Mouse (Mus musculus) limb, embryonic 14.5 days (tissue): Measurements from ENCODE around the gene Akap11. TPM values are rescaled to one million over a fixed set of nuclear protein-coding genes. Genes with fewer than 3 reads are reported as not detected.

Experiments used
- ATAC-seq: fragments of 200-750 bp; cut with Nextera tagmentation; 2 replicates; pipeline ENCODE4 v1.8.0; 2017; ENCODE audit warnings: low read depth, moderate number of reproducible peaks, moderate TSS enrichment; ENCODE audit not compliant: low FRiP score
- DNase-seq: peaks from one replicate; pipeline ENCODE4 v3.0.0-alpha.2; 2015; ENCODE audit warnings: low spot score
- H3K27ac ChIP-seq: fragments of 300-500 bp; sonication (generic); replicated peaks from 2 replicates; pipeline ENCODE4 v1.5.1; 2014; ENCODE audit warnings: low read depth, mild to moderate bottlenecking, low read length, moderate library complexity, mixed read lengths
- H3K27me3 ChIP-seq: fragments of 300-500 bp; sonication (generic); 2 replicates; pipeline ENCODE4 v1.6.1; 2014; ENCODE audit warnings: low read length, mixed read lengths; ENCODE audit not compliant: control insufficient read depth, insufficient read depth
- H3K36me3 ChIP-seq: fragments of 300-500 bp; sonication (generic); 2 replicates; pipeline ENCODE4 v1.6.1; 2014; ENCODE audit warnings: mild to moderate bottlenecking, low read length, moderate library complexity, mixed read lengths; ENCODE audit not compliant: control insufficient read depth, insufficient read depth
- H3K4me1 ChIP-seq: fragments of 300-500 bp; sonication (generic); 2 replicates; pipeline ENCODE4 v1.6.1; 2014; ENCODE audit warnings: antibody characterized with exemption, low read length, mixed read lengths; ENCODE audit not compliant: control insufficient read depth, insufficient read depth
- H3K4me2 ChIP-seq: fragments of 300-500 bp; sonication (generic); replicated peaks from 2 replicates; pipeline ENCODE4 v1.6.1; 2014; ENCODE audit warnings: low read depth, mild to moderate bottlenecking, low read length, moderate library complexity; ENCODE audit not compliant: severe bottlenecking
- H3K4me3 ChIP-seq: fragments of 300-500 bp; sonication (generic); replicated peaks from 2 replicates; pipeline ENCODE4 v1.5.1; 2014; ENCODE audit warnings: low read length
- H3K9ac ChIP-seq: fragments of 300-500 bp; sonication (generic); 2 replicates; pipeline ENCODE4 v1.6.1; 2014; ENCODE audit warnings: mild to moderate bottlenecking, low read depth, low read length, moderate library complexity; ENCODE audit not compliant: severe bottlenecking
- H3K9me3 ChIP-seq: fragments of 300-500 bp; sonication (generic); 2 replicates; pipeline ENCODE4 v1.6.1; 2016; ENCODE audit warnings: low read length; ENCODE audit not compliant: control insufficient read depth
- POLR2A ChIP-seq: fragments of 200-500 bp; IDR thresholded peaks from 2 replicates; pipeline ENCODE4 v1.8.0; 2012; ENCODE audit warnings: inconsistent platforms, mild to moderate bottlenecking, moderate library complexity, borderline replicate concordance; ENCODE audit not compliant: insufficient read depth, insufficient read length; ENCODE audit errors: extremely low read depth
- WGBS: fragments of 180-500 bp; shearing (Covaris S2); extraction: QIAGEN DNeasy Blood & Tissue Kit; methylation state at CpG from one replicate; pipeline ENCODE4 v1.1.7; 2014; 5-methylcytosine and 5-hydroxymethylcytosine counted together
- polyA plus RNA-seq, 2 experiments: library from polyadenylated mRNA; depleted of rRNA in 1 of 2; stranded (reverse) in 1 of 2; unstranded in 1 of 2; fragments of >200 nt; fragmentation: Nextera tagmentation in 1 of 2; extraction: Ambion mirVana in 1 of 2; gene quantifications; 2 replicates each; pipeline versions ENCODE4 v1.2.1 to v1.2.3; 2012 to 2014

Gene Akap11
- polyA plus RNA-seq (2012; rRNA removed) (25.0 and 26.9 TPM in 2 replicates), polyA plus RNA-seq (2014; fragmentation: Nextera tagmentation; extraction: Ambion mirVana) (17.9 and 19.1 TPM in 2 replicates)

DNA sequence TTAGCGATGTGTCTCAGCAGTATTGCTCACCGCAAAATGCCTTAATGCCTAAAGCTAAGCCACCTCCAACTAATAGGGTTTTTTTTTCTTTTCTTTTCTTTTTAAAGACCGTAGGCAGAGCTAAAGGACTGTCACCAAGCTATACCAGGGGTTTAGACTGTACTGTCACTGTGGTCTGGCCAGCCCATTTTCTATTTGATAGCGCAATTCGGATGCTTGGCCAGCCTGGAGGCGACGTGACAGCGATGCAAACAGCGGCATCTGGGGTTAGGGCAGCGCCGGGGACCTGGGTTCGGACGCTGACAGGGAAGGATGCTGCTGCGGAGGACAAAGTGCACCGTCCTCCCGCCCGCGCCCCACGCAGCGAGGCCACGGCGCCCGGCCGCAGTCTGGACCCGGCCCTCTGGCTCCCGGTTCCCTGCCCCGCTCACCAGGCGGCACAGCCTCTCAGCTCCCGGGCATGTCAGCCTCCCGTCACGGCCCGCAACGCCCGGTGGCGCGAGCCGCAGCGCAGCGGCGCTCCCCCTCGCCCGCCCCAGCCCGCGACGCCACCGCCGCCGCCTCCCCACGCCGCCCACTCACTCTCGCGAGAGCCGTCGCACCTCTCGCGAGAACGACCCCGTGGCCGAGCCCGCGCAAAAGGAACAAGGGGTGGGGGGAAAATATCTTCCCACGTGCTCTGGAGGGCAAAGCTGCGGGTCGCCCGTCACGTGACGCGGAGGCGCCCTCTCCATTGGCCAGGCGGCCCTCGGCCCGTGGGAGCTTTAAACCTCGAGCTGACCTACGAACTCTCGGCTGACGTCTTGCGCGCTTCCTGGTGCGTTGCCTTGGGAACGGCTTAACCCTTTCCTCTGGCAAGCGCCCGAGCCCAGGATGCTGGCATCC lies at the start of gene Akap11:
TSS of gene Akap11 (minus strand) at position 528 of the 885 bp plus-strand sequence.
- H3K4me2 ChIP-seq = peak within 1 kb of the TSS; percentile 75
- H3K9me3 ChIP-seq = no peaks in the 10 kb centered on the region
- peak; percentile 84; the same call in 1 of the 2 replicates for TF ChIP-seq POLR2A
- no peaks in the 10 kb centered on the region for H3K36me3 ChIP-seq
- peak within 1 kb of the TSS; percentile 76; the same call in 1 of the 2 replicates for H3K27ac ChIP-seq
- peak within 1 kb of the TSS; percentile 82 for H3K4me3 ChIP-seq
- 4% methylated on average over 52 of the region's 82 CpGs for WGBS
- H3K9ac ChIP-seq = peak within 1 kb of the TSS; percentile 98
- ATAC-seq (peak; percentile 94), DNase-seq (peak; percentile 92)
- H3K27me3 ChIP-seq = no peaks in the 10 kb centered on the region
- H3K4me1 ChIP-seq = peaks cover 24% of the 10 kb centered on the region

GRCm38 (mm10) chr14:78584222-78584621 lies 47.6 kb upstream of the Akap11 start:
- 91% methylated on average over 13 of the region's 13 CpGs for WGBS
- no peak for DNase-seq
- H3K4me2 ChIP-seq = no peak overlapping the region

DNA sequence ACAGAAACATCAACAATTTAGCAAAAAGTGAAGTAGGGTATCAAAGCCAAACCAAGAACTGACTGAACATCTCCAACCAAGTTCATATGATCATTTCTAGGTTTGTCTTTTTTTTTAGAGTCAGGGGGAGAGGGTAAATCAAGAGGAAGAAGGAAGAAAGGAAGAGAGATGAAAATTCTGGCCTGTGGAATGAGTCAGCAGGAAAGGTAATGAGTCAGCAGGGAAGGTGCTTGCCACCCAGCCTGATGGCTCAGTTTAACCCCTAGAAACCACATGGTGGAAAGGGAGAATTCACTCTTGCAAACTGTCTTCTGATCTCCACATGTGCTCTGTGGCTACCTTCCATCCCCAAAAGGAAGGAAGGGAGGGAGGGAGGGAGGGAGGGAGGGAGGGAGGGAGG lies 46.6 kb upstream of the Akap11 start:
- Histone ChIP-seq H3K4me2 (no peak overlapping the region), H3K9me3 (no peaks in the 10 kb centered on the region), H3K27ac (no peak overlapping the region), H3K9ac (no peak overlapping the region), H3K4me3 (no peak overlapping the region), H3K36me3 (peaks cover 16% of the 10 kb centered on the region), H3K4me1 (no peaks in the 10 kb centered on the region), H3K27me3 (no peaks in the 10 kb centered on the region)
- TF ChIP-seq POLR2A = no peak
- DNase-seq (no peak), ATAC-seq (no peak)

More at GRCm38 (mm10) chr14:78584222-78584621, 47.6 kb upstream of the Akap11 start:
- no peak for TF ChIP-seq POLR2A
- Histone ChIP-seq H3K27ac (no peak overlapping the region), H3K9me3 (no peaks in the 10 kb centered on the region), H3K27me3 (no peaks in the 10 kb centered on the region), H3K4me3 (no peak overlapping the region), H3K9ac (no peak overlapping the region), H3K36me3 (peaks cover 16% of the 10 kb centered on the region), H3K4me1 (no peaks in the 10 kb centered on the region)
- ATAC-seq = no peak

- Histone ChIP-seq H3K4me3 (no peak overlapping the region), H3K4me2 (no peak overlapping the region), H3K36me3 (peaks cover 4% of the 10 kb centered on the region; the same call in 1 of the 2 replicates), H3K9me3 (no peaks in the 10 kb centered on the region), H3K27me3 (no peaks in the 10 kb centered on the region), H3K4me1 (no peaks in the 10 kb centered on the region), H3K27ac (no peak overlapping the region), H3K9ac (no peak overlapping the region)
- WGBS = 75% methylated on average over 13 of the region's 13 CpGs
- no peak for TF ChIP-seq POLR2A
- ATAC-seq (no peak), DNase-seq (no peak)
Observed at GRCm38 (mm10) chr14:78575899-78576298, 39.3 kb upstream of the Akap11 start.

GRCm38 (mm10) chr14:78568410-78568809 lies 31.8 kb upstream of the Akap11 start:
- Histone ChIP-seq H3K4me3 (no peak overlapping the region), H3K9ac (no peak overlapping the region), H3K4me1 (peaks cover 6% of the 10 kb centered on the region; the same call in 1 of the 2 replicates), H3K9me3 (no peaks in the 10 kb centered on the region), H3K27me3 (no peaks in the 10 kb centered on the region), H3K27ac (no peak overlapping the region), H3K4me2 (no peak overlapping the region), H3K36me3 (peaks cover 7% of the 10 kb centered on the region; the same call in 1 of the 2 replicates)
- TF ChIP-seq POLR2A = no peak
- 91% methylated on average over 5 of the region's 5 CpGs for whole genome bisulfite sequencing
- DNase-seq (no peak), ATAC-seq (no peak)
